ENCODE assay signal across 8 mouse cellular contexts in genomic region chr12:80790700-80791570, GRCm38 (mm10). TPM values are rescaled to one million over a fixed set of nuclear protein-coding genes. Genes with fewer than 3 reads are reported as not detected.
DNase-seq lines count a peak whose midpoint lies in the region; ATAC-seq lines count a peak whose summit lies in the region.

No protein-coding gene starts in this region.

- H3K27ac ChIP-seq in heart, embryonic 15.5 days = peak overlapping the region; percentile 97
- H3K27ac ChIP-seq in liver, embryonic 13.5 days = peak overlapping the region; percentile 97
- H3K27ac ChIP-seq in neural tube, embryonic 15.5 days (replicated peaks) = peak overlapping the region; percentile 95

- under 1% methylated on average over 79 of the region's 80 CpGs for WGBS in heart, embryonic 15.5 days
- under 1% methylated on average over 77 of the region's 80 CpGs for WGBS in liver, embryonic 13.5 days (ENCODE audit: insufficient replicate concordance)
- WGBS in neural tube, embryonic 15.5 days = under 1% methylated on average over 80 of the region's 80 CpGs

- H3K9ac ChIP-seq in heart, embryonic 15.5 days = peak overlapping the region; percentile 95
- H3K9ac ChIP-seq in liver, embryonic 13.5 days = peak overlapping the region; percentile 99
- peak overlapping the region; percentile 78 for H3K9ac ChIP-seq in neural tube, embryonic 15.5 days (replicated peaks)

- H3K36me3 ChIP-seq in heart, embryonic 15.5 days = no peaks in the 10 kb centered on the region
- peaks cover 10% of the 10 kb centered on the region; the same call in 1 of the 2 replicates for H3K36me3 ChIP-seq in liver, embryonic 13.5 days
- H3K36me3 ChIP-seq in neural tube, embryonic 15.5 days = no peaks in the 10 kb centered on the region

- H3K9me3 ChIP-seq in heart, embryonic 15.5 days (replicated peaks) = no peaks in the 10 kb centered on the region
- no peaks in the 10 kb centered on the region for H3K9me3 ChIP-seq in liver, embryonic 13.5 days (replicated peaks)
- no peaks in the 10 kb centered on the region for H3K9me3 ChIP-seq in neural tube, embryonic 15.5 days (replicated peaks)

- peak overlapping the region; percentile 70 for H3K4me2 ChIP-seq in heart, embryonic 15.5 days
- H3K4me2 ChIP-seq in liver, embryonic 13.5 days = peak overlapping the region; percentile 80
- H3K4me2 ChIP-seq in neural tube, embryonic 15.5 days = peak overlapping the region; percentile 86

- peak; percentile 44 for DNase-seq in heart, adult 8-10 months (ENCODE audit: low spot score)
- no peak for DNase-seq in heart, postnatal 14 days
- no peak for DNase-seq in liver, embryonic 13.5 days
- no peak for DNase-seq in right cerebral cortex, postnatal 10 days (ENCODE audit: low spot score in 2 of 2)
- DNase-seq in layer of hippocampus, adult 9-11 months = no peak

- peak overlapping the region; percentile 96 for H3K4me3 ChIP-seq in heart, embryonic 15.5 days
- peak overlapping the region; percentile 97 for H3K4me3 ChIP-seq in liver, embryonic 13.5 days (replicated peaks)
- peak overlapping the region; percentile 95 for H3K4me3 ChIP-seq in neural tube, embryonic 15.5 days (replicated peaks)

- intact Hi-C loops in heart, postnatal 14 days (cut with DNase I) = loop anchor here (2.0 kb wide), 1 partner anchor 94 kb away; no protein-coding TSS in a partner anchor

- H3K4me1 ChIP-seq in heart, embryonic 15.5 days (replicated peaks) = peaks cover 41% of the 10 kb centered on the region
- peaks cover 80% of the 10 kb centered on the region for H3K4me1 ChIP-seq in liver, embryonic 13.5 days (replicated peaks)
- peaks cover 23% of the 10 kb centered on the region for H3K4me1 ChIP-seq in neural tube, embryonic 15.5 days

- 0 out of 2 replicates have a peak, but pooled peaks cover 4% of the 10 kb centered on the region for H3K27me3 ChIP-seq in heart, embryonic 15.5 days
- H3K27me3 ChIP-seq in liver, embryonic 13.5 days = no peaks in the 10 kb centered on the region
- H3K27me3 ChIP-seq in neural tube, embryonic 15.5 days (replicated peaks) = no peaks in the 10 kb centered on the region

- ATAC-seq in activated CD4-positive, CD25-positive, alpha-beta regulatory T cell, adult 4 months = peak; percentile 25
- peak; percentile 76 for ATAC-seq in heart, embryonic 15.5 days (replicated peaks; ENCODE audit: insufficient number of reproducible peaks, insufficient read depth, low FRiP score, low read depth)
- peak; percentile 52 for ATAC-seq in liver, embryonic 13.5 days (ENCODE audit: low read depth)
- peak; percentile 83 for ATAC-seq in neural tube, embryonic 15.5 days (ENCODE audit: low FRiP score)

RNA-seq across cellular contexts. Expression of gene Susd6, which starts 0.6 kb away (rescaled TPM):
- 10 to 100 TPM; 70.6 to 75.8 (median 73.7) TPM for total RNA-seq in heart, adult 8-10 months (2022)
- total RNA-seq in heart, postnatal 14 days (2021) = 10 to 100 TPM; 63.4 to 66.2 TPM
- polyA plus RNA-seq in activated CD4-positive, CD25-positive, alpha-beta regulatory T cell, adult 4 months (2017; shearing (Covaris generic)) = 10 to 100 TPM; 21.8 to 29.4 TPM
- polyA plus RNA-seq in heart, embryonic 15.5 days (2015; fragmentation: Nextera tagmentation; extraction: Ambion mirVana) = 16.4 and 19.6 TPM in 2 replicates
- polyA plus RNA-seq in liver, embryonic 13.5 days (2015; fragmentation: Nextera tagmentation; extraction: Ambion mirVana) = 9.4 and 11.6 TPM in 2 replicates
- 9.1 and 11.9 TPM in 2 replicates for polyA plus RNA-seq in neural tube, embryonic 15.5 days (2015; fragmentation: Nextera tagmentation; extraction: Ambion mirVana)

RNA-seq across cellular contexts. Expression of gene Ccdc177, which starts 30.4 kb away (rescaled TPM):
- total RNA-seq in heart, adult 8-10 months (2022) = under 1 TPM in 1 of 4 experiments, not detected in 3; 0.08 TPM
- under 1 TPM in 1 of 2 experiments, not detected in 1; 0.07 TPM for total RNA-seq in heart, postnatal 14 days (2021)
- polyA plus RNA-seq in activated CD4-positive, CD25-positive, alpha-beta regulatory T cell, adult 4 months (2017; shearing (Covaris generic)) = not detected
- not detected in 2 replicates for polyA plus RNA-seq in heart, embryonic 15.5 days (2015; fragmentation: Nextera tagmentation; extraction: Ambion mirVana)
- polyA plus RNA-seq in liver, embryonic 13.5 days (2015; fragmentation: Nextera tagmentation; extraction: Ambion mirVana) = not detected in 2 replicates
- polyA plus RNA-seq in neural tube, embryonic 15.5 days (2015; fragmentation: Nextera tagmentation; extraction: Ambion mirVana) = 1.5 and 2.1 TPM in 2 replicates

Comparison
In these comparisons a context has a peak if more than half of its experiments do, and no peak if none do; other contexts are left out.
1. ATAC-seq: peak in every context shown above with its lines; median percentile 83 in neural tube, embryonic 15.5 days; 76 in heart, embryonic 15.5 days; 52 in liver, embryonic 13.5 days; 25 in activated CD4-positive, CD25-positive, alpha-beta regulatory T cell, adult 4 months.